Mouse (Mus musculus): Measurements from ENCODE around the gene Scpep1. TPM values are rescaled to one million over a fixed set of nuclear protein-coding genes. Genes with fewer than 3 reads are reported as not detected.

The Scpep1 gene
- polyA plus RNA-seq (2015; fragmentation: Nextera tagmentation; extraction: Ambion mirVana), result 71.0 and 83.6 TPM in 2 replicates

DNA sequence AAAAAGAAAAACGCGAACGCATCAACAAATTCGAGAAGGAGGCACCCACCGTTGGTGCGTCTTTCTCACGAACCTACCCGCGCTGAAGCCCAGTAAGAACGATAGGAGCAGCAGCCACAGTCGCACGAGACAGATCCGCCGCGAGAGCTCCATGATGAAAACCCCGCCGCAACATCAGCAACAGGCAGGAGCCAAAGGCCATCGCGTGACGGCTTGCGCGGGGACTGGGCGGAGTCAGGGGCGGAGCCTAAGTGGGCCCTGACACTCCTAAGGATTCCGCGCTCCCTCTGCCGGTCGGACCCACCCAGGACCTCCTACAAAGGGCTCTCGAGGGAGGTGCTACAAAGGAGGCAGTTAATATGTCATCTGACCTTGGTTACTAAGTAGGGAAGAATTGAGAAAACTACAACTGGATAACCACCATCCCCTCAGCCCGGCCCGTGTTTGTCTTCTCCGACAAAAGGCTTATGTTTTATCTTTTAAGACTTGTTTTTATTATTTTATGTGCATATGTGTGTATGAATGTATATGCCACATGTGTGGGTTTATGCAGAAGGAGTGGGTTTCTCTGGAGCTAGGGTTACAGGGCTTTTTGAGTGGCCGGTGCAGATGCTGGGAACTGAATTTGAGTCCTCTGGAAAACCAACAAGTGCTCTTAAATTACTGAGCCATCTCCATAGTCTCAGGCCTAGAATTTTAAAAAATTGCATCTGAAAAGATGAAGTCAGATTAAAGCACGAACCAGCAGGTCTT lies at the start of gene Scpep1:
Gene Scpep1, minus strand, starts transcription at position 249 of the 753 bp plus-strand sequence.

DNA sequence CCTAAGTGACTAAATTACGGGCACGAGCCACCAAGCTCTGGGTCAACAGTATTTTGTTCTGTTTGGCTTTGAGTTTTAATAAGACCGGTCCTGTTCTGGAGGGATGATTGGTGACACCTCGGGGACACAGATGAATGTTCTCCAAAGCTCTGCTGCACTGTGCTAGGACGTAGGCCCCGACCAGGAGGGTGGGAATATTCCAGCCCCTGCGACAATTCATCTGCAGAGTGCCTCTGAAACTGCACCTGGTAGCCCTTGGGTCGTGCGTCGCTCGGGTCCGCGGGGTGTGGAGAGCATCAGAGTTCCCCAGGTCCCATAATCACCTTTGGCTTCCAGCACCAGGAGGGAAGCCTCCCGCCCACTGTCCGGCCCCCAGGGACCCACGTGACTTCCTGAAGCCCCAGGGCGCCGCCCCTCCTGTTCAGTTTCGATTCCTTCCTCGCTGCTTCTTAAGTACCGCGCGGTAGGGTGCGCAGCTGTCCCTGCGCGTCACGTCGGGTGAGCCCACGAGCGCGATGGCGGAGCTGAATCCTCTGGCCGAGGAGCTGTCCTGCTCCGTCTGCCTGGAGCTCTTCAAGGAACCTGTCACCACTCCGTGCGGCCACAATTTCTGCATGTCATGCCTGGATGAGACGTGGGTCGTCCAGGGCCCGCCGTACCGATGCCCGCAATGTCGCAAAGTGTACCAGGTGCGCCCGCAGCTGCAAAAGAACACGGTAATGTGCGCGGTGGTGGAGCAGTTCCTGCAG lies 43.9 kb upstream of the Scpep1 start, which contains the start of gene Trim25:
Gene Trim25, plus strand, starts transcription at position 403 of the 749 bp plus-strand sequence.

DNA sequence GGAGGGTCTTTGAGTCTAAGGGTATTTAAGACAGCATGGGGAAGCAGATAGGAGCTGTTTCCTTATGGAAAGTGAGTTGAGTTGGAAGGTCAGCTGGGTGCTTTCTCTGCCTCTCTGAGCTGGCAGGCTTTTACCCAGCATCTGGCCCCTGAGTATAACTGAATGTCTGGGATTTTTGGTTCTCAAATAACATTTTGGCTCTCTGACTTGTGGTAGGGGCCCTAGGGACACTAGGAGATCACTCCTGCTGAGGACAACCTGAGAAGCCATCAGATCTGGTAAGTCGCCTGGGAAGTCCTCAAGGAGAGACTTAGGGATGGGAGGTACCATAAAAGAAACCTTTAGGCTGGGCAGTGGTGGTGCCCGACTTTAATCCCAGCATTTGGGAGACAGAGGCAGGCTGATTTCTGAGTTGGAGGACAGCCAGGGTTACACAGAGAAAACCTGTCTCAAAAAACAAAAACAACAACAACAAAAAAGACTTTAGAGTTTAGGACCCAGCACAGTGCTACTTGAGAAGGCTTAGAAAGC lies 15.0 kb upstream of the Scpep1 start, which contains the start of gene Coil:
Gene Coil, plus strand, starts transcription at position 51 of the 531 bp plus-strand sequence.

DNA sequence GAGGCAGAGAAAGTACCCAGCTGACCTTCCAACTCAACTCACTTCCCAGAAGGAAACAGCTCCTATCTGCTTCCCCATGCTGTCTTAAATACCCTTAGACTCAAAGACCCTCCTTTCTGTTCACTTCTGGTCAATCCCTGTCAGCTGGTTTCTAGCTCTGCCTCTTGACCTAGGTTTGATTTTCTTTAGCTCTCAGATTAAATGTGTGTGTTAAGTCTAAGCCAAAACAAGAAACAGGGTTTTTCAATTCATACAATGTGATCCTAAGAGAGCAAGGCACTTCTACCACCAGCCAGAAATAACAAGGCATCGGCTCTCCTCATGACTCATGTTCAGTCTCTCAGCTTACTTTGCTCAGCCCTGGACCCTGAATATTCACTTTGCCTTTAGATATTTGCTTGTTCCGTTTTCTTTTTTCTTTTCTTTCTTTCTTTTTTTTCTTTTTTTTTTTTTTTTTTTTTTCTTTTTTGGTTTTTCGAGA lies 11.7 kb upstream of the Scpep1 start, which contains the start of gene Elobl:
Gene Elobl, minus strand, starts transcription at position 51 of the 481 bp plus-strand sequence.

Other genes starting within 250 kb of the Scpep1 start
- gene Msi2, start 237.0 kb downstream of the Scpep1 start, polyA plus RNA-seq (2015; fragmentation: Nextera tagmentation; extraction: Ambion mirVana), result 9.9 and 10.4 TPM in 2 replicates
- 14.5 and 17.3 TPM in 2 replicates for gene Akap1, start 90.9 kb downstream of the Scpep1 start, polyA plus RNA-seq (2015; fragmentation: Nextera tagmentation; extraction: Ambion mirVana)
- not detected in 2 replicates for gene Elobl, start 11.5 kb upstream of the Scpep1 start, polyA plus RNA-seq (2015; fragmentation: Nextera tagmentation; extraction: Ambion mirVana)
- 4.8 TPM in 2 replicates for gene Coil, start 14.8 kb upstream of the Scpep1 start, polyA plus RNA-seq (2015; fragmentation: Nextera tagmentation; extraction: Ambion mirVana)
- 13.7 and 17.9 TPM in 2 replicates for gene Trim25, start 43.9 kb upstream of the Scpep1 start, polyA plus RNA-seq (2015; fragmentation: Nextera tagmentation; extraction: Ambion mirVana)
- 2.3 and 2.7 TPM in 2 replicates for gene Dgke, start 111.4 kb upstream of the Scpep1 start, polyA plus RNA-seq (2015; fragmentation: Nextera tagmentation; extraction: Ambion mirVana)
- 0.67 and 1.6 TPM in 2 replicates for gene Gm525, start 118.4 kb upstream of the Scpep1 start, polyA plus RNA-seq (2015; fragmentation: Nextera tagmentation; extraction: Ambion mirVana)

Data from urinary bladder, postnatal 0 days (tissue).